ENCODE assay signal across 8 mouse cellular contexts in genomic region chr14:25463919-25464318, GRCm38 (mm10). TPM values are rescaled to one million over a fixed set of nuclear protein-coding genes. Genes with fewer than 3 reads are reported as not detected.
DNase-seq lines count a peak whose midpoint lies in the region; ATAC-seq and TF ChIP-seq lines count a peak whose summit lies in the region.

No protein-coding gene starts in this region.

- H3K27me3 ChIP-seq in forebrain, embryonic 12.5 days: no peaks in the 10 kb centered on the region
- no peaks in the 10 kb centered on the region for H3K27me3 ChIP-seq in forebrain, embryonic 11.5 days (ENCODE audit: control insufficient read depth, insufficient read depth, low read length)
- H3K27me3 ChIP-seq in intestine, postnatal 0 days (replicated peaks; ENCODE audit: control insufficient read depth, insufficient read depth, low read length): no peaks in the 10 kb centered on the region

- 0 out of 2 replicates have a peak overlapping the region, but pooled peaks have one; percentile 46 for H3K27ac ChIP-seq in forebrain, embryonic 12.5 days
- H3K27ac ChIP-seq in forebrain, embryonic 11.5 days (ENCODE audit: low read depth, low read length): no peak overlapping the region
- H3K27ac ChIP-seq in intestine, postnatal 0 days (ENCODE audit: low read depth, low read length): no peak overlapping the region; the same call in 1 of the 2 replicates

- WGBS in forebrain, embryonic 12.5 days: 26% methylated on average over 9 of the region's 9 CpGs
- 30% methylated on average over 9 of the region's 9 CpGs for WGBS in forebrain, embryonic 11.5 days
- 21% methylated on average over 9 of the region's 9 CpGs for WGBS in intestine, postnatal 0 days

- H3K4me2 ChIP-seq in forebrain, embryonic 12.5 days: peak overlapping the region; percentile 98
- no peak overlapping the region for H3K4me2 ChIP-seq in forebrain, embryonic 11.5 days (ENCODE audit: low read depth, low read length, severe bottlenecking)
- H3K4me2 ChIP-seq in intestine, postnatal 0 days (replicated peaks; ENCODE audit: low read depth): peak overlapping the region; percentile 17; the same call in 1 of the 2 replicates

- no peak overlapping the region for H3K4me3 ChIP-seq in forebrain, embryonic 12.5 days (replicated peaks)
- H3K4me3 ChIP-seq in forebrain, embryonic 11.5 days (ENCODE audit: low read depth, low read length): no peak overlapping the region
- H3K4me3 ChIP-seq in intestine, postnatal 0 days (ENCODE audit: low read depth, low read length): no peak overlapping the region

- H3K9ac ChIP-seq in forebrain, embryonic 12.5 days: no peak overlapping the region
- H3K9ac ChIP-seq in forebrain, embryonic 11.5 days (ENCODE audit: low read length): no peak overlapping the region
- H3K9ac ChIP-seq in intestine, postnatal 0 days (ENCODE audit: low read depth, low read length): peak overlapping the region; percentile 7; the same call in 1 of the 2 replicates

- no peak for TF ChIP-seq CTCF in brain, embryonic 14.5 days (IDR thresholded peaks at IDR 0.05; ENCODE audit: borderline replicate concordance, extremely low read depth, insufficient read depth, insufficient read length)
- TF ChIP-seq CTCF in intestine, postnatal 0 days (IDR thresholded peaks at IDR 0.05; ENCODE audit: low read depth): no peak

- DNase-seq in forebrain, embryonic 11.5 days (ENCODE audit: low spot score): no peak
- DNase-seq in brain, embryonic 14.5 days (ENCODE audit: low read depth): peak; percentile 66
- peak; percentile 76 to 80 for DNase-seq in lung, postnatal 4 days
- DNase-seq in yolk sac, embryonic 10.5 days (ENCODE audit: low spot score): no peak
- no peak for DNase-seq in ovary, postnatal 36 days (ENCODE audit: low spot score)

- no peak for ATAC-seq in forebrain, embryonic 12.5 days (ENCODE audit: low FRiP score)
- ATAC-seq in forebrain, embryonic 11.5 days (replicated peaks; ENCODE audit: low FRiP score): no peak
- no peak for ATAC-seq in intestine, postnatal 0 days
- no peak for ATAC-seq in granulocyte monocyte progenitor cell, adult 5-6 weeks (replicated peaks; ENCODE audit: poor library complexity, severe bottlenecking)

- H3K36me3 ChIP-seq in forebrain, embryonic 12.5 days (replicated peaks): no peaks in the 10 kb centered on the region
- H3K36me3 ChIP-seq in forebrain, embryonic 11.5 days (ENCODE audit: control insufficient read depth, insufficient read depth, low read length): no peaks in the 10 kb centered on the region
- H3K36me3 ChIP-seq in intestine, postnatal 0 days (ENCODE audit: control insufficient read depth, insufficient read depth): no peaks in the 10 kb centered on the region

- H3K4me1 ChIP-seq in forebrain, embryonic 12.5 days: peaks cover 79% of the 10 kb centered on the region
- peaks cover 57% of the 10 kb centered on the region for H3K4me1 ChIP-seq in forebrain, embryonic 11.5 days (replicated peaks; ENCODE audit: control insufficient read depth, insufficient read depth, low read length)
- H3K4me1 ChIP-seq in intestine, postnatal 0 days (replicated peaks; ENCODE audit: control insufficient read depth, insufficient read depth, low read length): peaks cover 40% of the 10 kb centered on the region

- H3K9me3 ChIP-seq in forebrain, embryonic 12.5 days: no peaks in the 10 kb centered on the region
- H3K9me3 ChIP-seq in forebrain, embryonic 11.5 days (ENCODE audit: control insufficient read depth, low read length): no peaks in the 10 kb centered on the region
- no peaks in the 10 kb centered on the region for H3K9me3 ChIP-seq in intestine, postnatal 0 days (ENCODE audit: control insufficient read depth)

- no peak for TF ChIP-seq POLR2A in brain, embryonic 14.5 days (IDR thresholded peaks at IDR 0.05; ENCODE audit: borderline replicate concordance, extremely low read depth, insufficient read depth, insufficient read length, poor library complexity, severe bottlenecking)

RNA-seq across cellular contexts. Expression of gene Zmiz1, which starts 4.9 kb away (rescaled TPM):
- 64.1 and 68.3 TPM in 2 replicates for polyA plus RNA-seq in forebrain, embryonic 12.5 days (2016; fragmentation: Nextera tagmentation; extraction: Ambion mirVana)
- 70.1 and 71.2 TPM in 2 replicates for polyA plus RNA-seq in forebrain, embryonic 11.5 days (2014; fragmentation: Nextera tagmentation; extraction: Ambion mirVana)
- polyA plus RNA-seq in brain, embryonic 14.5 days (2012; rRNA removed): 55.4 and 141 TPM in 2 replicates
- polyA plus RNA-seq in intestine, postnatal 0 days (2015; fragmentation: Nextera tagmentation; extraction: Ambion mirVana): 12.4 and 13.5 TPM in 2 replicates
- 93.2 and 97.4 TPM in 2 replicates for total RNA-seq in granulocyte monocyte progenitor cell, adult 5-6 weeks (2014; fragmentation: Nextera tagmentation)
- total RNA-seq in granulocyte monocyte progenitor cell, adult 5-6 weeks (2017): 6.9 and 8.9 TPM in 2 replicates

Comparison
In these comparisons a context has a peak if more than half of its experiments do, and no peak if none do; other contexts are left out.
1. DNase-seq: peak in brain, embryonic 14.5 days (single experiment) and lung, postnatal 4 days (2 of 2); none in forebrain, embryonic 11.5 days (single experiment), yolk sac, embryonic 10.5 days (single experiment) and ovary, postnatal 36 days (single experiment).